Mouse (Mus musculus) urinary bladder, postnatal 36 days (tissue): ENCODE data around the gene Ccdc144b.

ENCODE experiments used
- DNase-seq, 2 experiments: peaks; one replicate each; pipeline ENCODE4 v3.0.0; 2022; ENCODE audit warnings: low spot score in 2 of 2, mixed read lengths in 1 of 2

Ccdc144b gene

DNA sequence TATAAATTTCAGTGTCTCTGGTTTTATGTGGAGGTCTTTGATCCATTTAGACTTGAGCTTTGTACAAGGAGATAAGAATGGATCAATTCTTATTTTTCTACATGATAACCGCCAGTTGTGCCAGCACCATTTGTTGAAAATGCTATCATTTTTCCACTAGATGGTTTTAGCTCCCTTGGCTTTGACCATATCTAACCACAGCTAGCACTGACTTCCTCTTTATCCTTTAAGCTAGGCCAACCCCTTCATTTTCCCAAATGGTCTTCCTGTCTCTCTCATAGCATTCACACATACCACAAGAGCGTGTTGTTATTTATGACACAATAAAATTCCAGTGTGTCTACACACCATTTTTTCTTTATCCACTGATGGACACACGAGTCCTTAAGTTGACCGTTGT lies 23.4 kb downstream of the Ccdc144b start:
- DNase-seq, result no peak

DNA sequence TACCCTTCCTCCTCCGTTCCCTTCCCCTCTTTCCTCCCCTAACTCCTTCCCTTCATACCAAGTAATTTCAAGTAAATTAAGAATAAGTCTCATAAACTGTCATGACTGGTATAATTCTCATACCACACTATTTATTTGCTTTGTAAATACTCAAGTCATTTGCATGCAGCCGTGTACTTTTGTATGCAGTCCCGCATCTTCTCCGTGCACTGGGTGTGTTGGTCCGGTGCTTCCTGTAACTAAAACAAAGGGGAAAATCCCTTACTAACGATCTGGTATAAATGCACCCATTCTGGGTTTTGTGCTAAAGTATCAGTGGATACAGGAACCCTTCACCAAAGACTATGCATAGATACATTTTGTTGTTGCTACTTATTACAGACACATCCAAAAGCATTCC lies 27.6 kb downstream of the Ccdc144b start:
- no peak for DNase-seq

GRCm38 (mm10) chr3:36011239-36011638 lies 42.1 kb downstream of the Ccdc144b start:
- DNase-seq, result no peak

DNA sequence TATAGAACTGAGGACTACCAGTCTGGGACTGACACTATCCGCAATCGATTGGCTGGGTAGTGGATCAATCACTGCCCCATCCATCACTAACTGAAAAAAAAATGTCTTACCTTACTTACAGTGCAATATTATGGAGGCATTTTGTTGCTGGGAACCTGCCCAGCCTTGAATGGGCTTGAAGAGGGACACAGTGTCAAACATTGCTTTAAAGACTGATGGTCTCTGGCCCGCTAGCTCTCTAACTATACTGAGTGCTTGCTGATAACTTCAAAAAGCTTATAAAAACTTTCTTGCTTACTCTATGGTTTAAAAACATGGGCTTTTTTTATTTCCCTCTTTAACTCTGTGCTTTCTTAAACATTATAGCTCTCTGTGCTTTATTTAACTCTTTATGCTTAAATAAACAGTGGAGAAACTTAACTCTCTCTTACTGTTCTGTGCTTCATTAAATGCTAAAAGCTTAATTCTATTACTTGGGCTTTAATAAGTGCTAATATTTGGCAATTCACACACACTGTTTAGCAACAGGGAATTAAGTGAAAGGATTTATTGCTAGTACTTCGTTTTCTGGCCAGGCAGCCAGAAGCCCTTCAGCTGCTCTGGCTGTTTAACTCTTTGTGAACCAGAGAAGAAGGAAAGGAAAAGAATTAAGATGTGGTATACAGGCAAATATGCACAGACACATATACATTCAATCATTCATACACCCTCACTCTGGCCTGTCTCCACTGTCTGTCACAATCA lies 44.8 kb downstream of the Ccdc144b start:
- DNase-seq, result no peak

GRCm38 (mm10) chr3:36004028-36004895 lies 49.1 kb downstream of the Ccdc144b start:
- DNase-seq, result peak in 1 of 2 experiments; percentile 30

- DNase-seq, result peak; percentile 92 to 93
Measured at GRCm38 (mm10) chr3:36000275-36001239, 52.8 kb downstream of the Ccdc144b start, which contains the start of gene Mccc1. Gene Mccc1 (minus strand): TSS chr3:36000678.

GRCm38 (mm10) chr3:35994552-35995531 lies 58.5 kb downstream of the Ccdc144b start:
- no peak for DNase-seq

GRCm38 (mm10) chr3:35990715-35991114 lies 62.6 kb downstream of the Ccdc144b start:
- DNase-seq, result no peak

GRCm38 (mm10) chr3:35988031-35988430 lies 65.3 kb downstream of the Ccdc144b start:
- no peak for DNase-seq

DNA sequence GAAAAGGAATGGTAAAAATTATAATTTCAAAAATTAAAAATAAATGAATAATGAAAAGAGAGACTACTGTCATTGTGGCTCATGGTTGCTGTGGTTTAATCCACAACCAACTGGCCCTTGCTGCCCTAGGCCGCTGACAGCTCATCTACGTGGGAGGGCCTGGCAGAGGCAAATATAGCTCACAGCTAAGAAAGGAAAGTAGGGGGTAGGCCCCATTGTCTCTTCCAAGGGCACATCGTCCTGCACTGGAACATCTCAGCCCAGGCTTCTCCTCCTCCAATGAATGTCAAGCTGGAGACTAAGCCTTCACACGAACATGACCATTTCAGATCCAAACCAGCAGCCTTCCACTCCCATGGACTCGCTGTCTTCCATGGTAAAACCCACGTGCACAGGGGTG lies 67.1 kb downstream of the Ccdc144b start:
- DNase-seq, result no peak

DNA sequence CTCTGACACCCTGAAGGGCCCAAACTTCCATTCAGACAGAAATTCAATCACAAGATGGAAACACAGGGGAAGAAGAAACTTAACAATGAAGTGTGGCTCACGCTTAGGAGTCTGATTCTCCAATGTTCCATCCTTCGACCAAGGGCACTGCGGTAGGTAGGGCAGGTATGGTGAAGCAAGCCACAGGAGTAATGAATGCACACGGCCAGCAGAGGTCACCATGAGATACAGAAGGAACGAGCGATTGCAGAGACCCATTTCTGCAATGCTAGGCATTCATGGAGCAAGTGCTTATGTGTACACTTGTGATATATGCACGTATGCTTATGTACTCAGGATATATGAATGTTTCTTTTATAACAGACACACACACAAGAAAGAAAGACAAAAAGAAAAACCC lies 79.8 kb downstream of the Ccdc144b start:
- DNase-seq, result peak; percentile 15 to 19

DNA sequence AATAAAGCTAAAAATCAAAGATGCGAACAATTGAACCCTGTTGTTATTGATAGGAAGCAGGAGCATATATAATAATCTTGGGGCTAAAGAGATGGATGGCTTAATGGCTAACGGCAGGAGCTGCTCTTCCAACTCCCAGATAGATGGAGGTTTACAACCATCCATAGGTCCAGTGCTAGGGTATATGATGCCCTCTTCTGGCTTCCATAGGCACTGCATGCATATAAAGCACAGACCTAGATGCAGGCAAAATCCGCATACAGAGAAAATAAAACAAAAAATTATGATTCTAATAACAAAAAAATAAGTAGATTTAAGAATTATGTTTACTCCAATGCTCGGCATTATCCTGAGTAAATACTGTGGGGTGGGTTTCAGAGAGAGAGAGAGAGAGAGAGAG lies 80.4 kb downstream of the Ccdc144b start:
- DNase-seq, result no peak

DNA sequence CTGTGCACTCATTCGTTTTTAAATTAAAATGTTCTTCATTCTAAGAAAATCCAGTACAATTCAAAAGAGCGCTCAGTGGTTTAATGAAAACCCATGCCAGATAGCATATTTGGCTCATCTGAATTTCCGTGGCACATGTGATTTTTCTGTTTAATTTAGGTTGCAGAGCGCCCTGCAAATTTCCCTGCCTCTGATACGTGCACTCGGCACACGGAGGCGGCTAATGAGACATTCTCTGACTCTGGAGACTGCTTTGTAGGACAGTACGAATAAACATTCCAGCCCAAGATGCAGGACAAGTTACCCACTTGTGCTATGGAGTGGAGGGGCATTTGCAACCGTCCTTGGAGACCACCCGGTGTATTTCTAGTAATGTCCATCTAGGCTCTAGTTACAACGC lies 82.2 kb downstream of the Ccdc144b start:
- DNase-seq, result no peak

- no peak for DNase-seq
Measured at GRCm38 (mm10) chr3:35970441-35970840, 82.9 kb downstream of the Ccdc144b start.

GRCm38 (mm10) chr3:35967366-35967921 lies 85.9 kb downstream of the Ccdc144b start:
- DNase-seq, result no peak

- no peak for DNase-seq
Measured at GRCm38 (mm10) chr3:35966493-35966892, 86.9 kb downstream of the Ccdc144b start.

DNA sequence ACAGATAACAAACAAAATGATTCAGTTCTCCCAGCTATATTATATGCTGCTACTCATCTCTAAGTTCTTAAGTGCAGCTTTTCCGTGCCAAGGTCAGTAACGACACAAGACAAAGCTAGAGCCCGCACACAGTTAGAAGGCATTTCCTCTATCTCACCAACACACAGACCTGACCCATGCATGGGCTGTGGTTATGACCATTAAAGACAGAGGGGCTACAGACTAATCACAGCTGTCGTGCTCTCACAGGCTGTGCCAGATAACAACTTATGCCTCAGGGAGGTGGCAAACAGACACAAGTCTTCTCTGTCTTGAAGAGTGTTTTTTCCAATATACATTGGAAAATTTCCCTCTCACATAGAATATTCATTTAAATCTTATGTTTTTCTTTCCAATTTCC lies 88.4 kb downstream of the Ccdc144b start:
- no peak for DNase-seq

DNA sequence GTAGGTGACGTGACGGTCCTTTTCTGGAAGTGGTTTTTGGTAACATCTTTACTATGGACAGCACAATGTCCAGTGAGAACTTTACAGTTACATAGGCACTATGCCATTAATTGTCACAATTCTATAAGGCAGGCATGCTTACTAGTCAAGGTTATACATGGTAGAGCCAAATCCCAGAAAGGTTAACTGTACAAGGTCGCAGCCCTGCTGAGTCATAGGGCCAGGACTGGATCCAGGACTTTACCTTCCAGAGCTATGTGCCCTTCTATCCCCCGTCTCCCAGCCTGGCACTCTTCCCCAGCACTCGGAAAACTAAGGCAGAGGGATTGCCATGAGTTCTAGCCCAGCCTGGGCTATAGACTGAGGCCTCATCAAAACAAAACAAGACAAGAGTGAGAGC lies 89.4 kb downstream of the Ccdc144b start:
- DNase-seq, result no peak

DNA sequence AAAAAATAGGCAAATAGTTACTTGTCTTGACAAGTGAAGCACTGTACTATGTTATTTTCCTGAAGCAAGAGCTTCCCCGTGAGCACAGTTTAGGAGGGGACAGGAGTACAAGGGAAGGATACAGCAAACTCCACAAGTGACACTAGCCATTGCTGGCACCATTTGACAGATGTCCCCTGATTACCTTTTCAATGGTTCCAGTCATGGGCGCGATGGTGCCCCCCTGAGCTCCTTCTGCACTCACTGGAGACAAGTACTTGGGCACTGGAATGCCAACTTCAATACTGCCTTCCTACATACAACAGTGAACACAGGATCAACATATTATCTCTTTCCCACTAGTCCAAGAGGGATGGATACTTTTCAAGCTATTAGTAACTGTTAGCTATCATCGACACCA lies 89.9 kb downstream of the Ccdc144b start:
- DNase-seq, result no peak

GRCm38 (mm10) chr3:35962967-35963366 lies 90.4 kb downstream of the Ccdc144b start:
- no peak for DNase-seq
